Mouse (Mus musculus): ENCODE measurements around the gene Psmg4. TPM values are rescaled to one million over a fixed set of nuclear protein-coding genes. Genes with fewer than 3 reads are reported as not detected.

Gene Psmg4
- polyA plus RNA-seq, 1 experiment: 113 TPM

- peak; percentile 73; the same call in 1 of the 2 replicates for TF ChIP-seq POLR2A (IDR thresholded peaks at IDR 0.05; ENCODE audit: borderline replicate concordance, extremely low read depth, insufficient read depth, insufficient read length, poor library complexity, severe bottlenecking)
- TF ChIP-seq CTCF (IDR thresholded peaks at IDR 0.05; ENCODE audit: borderline replicate concordance, extremely low read depth, insufficient read depth, insufficient read length): no peak
- peak; percentile 100 for DNase-seq (ENCODE audit: low read depth)
Observed at GRCm38 (mm10) chr13:34130226-34130731, 32.5 kb upstream of the Psmg4 start, which contains the start of gene Tubb2b. TSS of gene Tubb2b (minus strand) at chr13:34130466.

- DNase-seq (ENCODE audit: low read depth): peak; percentile 97
- no peak for TF ChIP-seq CTCF (IDR thresholded peaks at IDR 0.05; ENCODE audit: borderline replicate concordance, extremely low read depth, insufficient read depth, insufficient read length)
- TF ChIP-seq POLR2A (IDR thresholded peaks at IDR 0.05; ENCODE audit: borderline replicate concordance, extremely low read depth, insufficient read depth, insufficient read length, poor library complexity, severe bottlenecking): peak; percentile 47; the same call in 1 of the 2 replicates
Observed at GRCm38 (mm10) chr13:34131011-34131707, 31.6 kb upstream of the Psmg4 start.

- DNase-seq (ENCODE audit: low read depth): peak; percentile 96
- peak; percentile 55 for TF ChIP-seq CTCF (IDR thresholded peaks at IDR 0.05; ENCODE audit: borderline replicate concordance, extremely low read depth, insufficient read depth, insufficient read length)
- TF ChIP-seq POLR2A (IDR thresholded peaks at IDR 0.05; ENCODE audit: borderline replicate concordance, extremely low read depth, insufficient read depth, insufficient read length, poor library complexity, severe bottlenecking): peak; percentile 22; the same call in 1 of the 2 replicates
Observed at GRCm38 (mm10) chr13:34131708-34132060, 31.1 kb upstream of the Psmg4 start.

- no peak for TF ChIP-seq POLR2A (IDR thresholded peaks at IDR 0.05; ENCODE audit: borderline replicate concordance, extremely low read depth, insufficient read depth, insufficient read length, poor library complexity, severe bottlenecking)
- TF ChIP-seq CTCF (IDR thresholded peaks at IDR 0.05; ENCODE audit: borderline replicate concordance, extremely low read depth, insufficient read depth, insufficient read length): no peak
- peak; percentile 75 for DNase-seq (ENCODE audit: low read depth)
Observed at GRCm38 (mm10) chr13:34132299-34132698, 30.5 kb upstream of the Psmg4 start.

GRCm38 (mm10) chr13:34132875-34133274, 29.9 kb upstream of the Psmg4 start:
- no peak for DNase-seq (ENCODE audit: low read depth)

GRCm38 (mm10) chr13:34133326-34134071, 29.3 kb upstream of the Psmg4 start:
- TF ChIP-seq CTCF (IDR thresholded peaks at IDR 0.05; ENCODE audit: borderline replicate concordance, extremely low read depth, insufficient read depth, insufficient read length) (no peak), POLR2A (IDR thresholded peaks at IDR 0.05; ENCODE audit: borderline replicate concordance, extremely low read depth, insufficient read depth, insufficient read length, poor library complexity, severe bottlenecking) (peak; percentile 33; the same call in 1 of the 2 replicates)
- DNase-seq (ENCODE audit: low read depth): peak; percentile 95

More at GRCm38 (mm10) chr13:34132875-34133274, 29.9 kb upstream of the Psmg4 start:
- TF ChIP-seq POLR2A (IDR thresholded peaks at IDR 0.05; ENCODE audit: borderline replicate concordance, extremely low read depth, insufficient read depth, insufficient read length, poor library complexity, severe bottlenecking): no peak
- TF ChIP-seq CTCF (IDR thresholded peaks at IDR 0.05; ENCODE audit: borderline replicate concordance, extremely low read depth, insufficient read depth, insufficient read length): no peak

GRCm38 (mm10) chr13:34134276-34134675, 28.5 kb upstream of the Psmg4 start:
- peak; percentile 75 for DNase-seq (ENCODE audit: low read depth)
- TF ChIP-seq CTCF (IDR thresholded peaks at IDR 0.05; ENCODE audit: borderline replicate concordance, extremely low read depth, insufficient read depth, insufficient read length) (no peak), POLR2A (IDR thresholded peaks at IDR 0.05; ENCODE audit: borderline replicate concordance, extremely low read depth, insufficient read depth, insufficient read length, poor library complexity, severe bottlenecking) (no peak)

- DNase-seq (ENCODE audit: low read depth): peak; percentile 91
- TF ChIP-seq POLR2A (IDR thresholded peaks at IDR 0.05; ENCODE audit: borderline replicate concordance, extremely low read depth, insufficient read depth, insufficient read length, poor library complexity, severe bottlenecking): no peak
Observed at GRCm38 (mm10) chr13:34136605-34137004, 26.2 kb upstream of the Psmg4 start.

GRCm38 (mm10) chr13:34143389-34143788, 19.4 kb upstream of the Psmg4 start:
- TF ChIP-seq CTCF (IDR thresholded peaks at IDR 0.05; ENCODE audit: borderline replicate concordance, extremely low read depth, insufficient read depth, insufficient read length): no peak
- no peak for TF ChIP-seq POLR2A (IDR thresholded peaks at IDR 0.05; ENCODE audit: borderline replicate concordance, extremely low read depth, insufficient read depth, insufficient read length, poor library complexity, severe bottlenecking)
- no peak for DNase-seq (ENCODE audit: low read depth)

- DNase-seq (ENCODE audit: low read depth): no peak
- peak; percentile 3; the same call in 1 of the 2 replicates for TF ChIP-seq CTCF (IDR thresholded peaks at IDR 0.05; ENCODE audit: borderline replicate concordance, extremely low read depth, insufficient read depth, insufficient read length)
- no peak for TF ChIP-seq POLR2A (IDR thresholded peaks at IDR 0.05; ENCODE audit: borderline replicate concordance, extremely low read depth, insufficient read depth, insufficient read length, poor library complexity, severe bottlenecking)
Observed at GRCm38 (mm10) chr13:34146916-34147315, 15.8 kb upstream of the Psmg4 start.

- no peak for TF ChIP-seq POLR2A (IDR thresholded peaks at IDR 0.05; ENCODE audit: borderline replicate concordance, extremely low read depth, insufficient read depth, insufficient read length, poor library complexity, severe bottlenecking)
- TF ChIP-seq CTCF (IDR thresholded peaks at IDR 0.05; ENCODE audit: borderline replicate concordance, extremely low read depth, insufficient read depth, insufficient read length): no peak
- DNase-seq (ENCODE audit: low read depth): no peak
Observed at GRCm38 (mm10) chr13:34148181-34148580, 14.6 kb upstream of the Psmg4 start.

Data from brain, embryonic 14.5 days (tissue).